Mouse (Mus musculus): ENCODE results near the gene Ceacam1.
"Not testable (repeated sequence)": the region's sequence is repeated elsewhere in the genome, so short reads cannot be mapped to it uniquely, and the experiment has no call there.

Gene Ceacam1

GRCm38 (mm10) chr7:25477091-25477751 is at the start of gene Ceacam1:
Gene Ceacam1 (minus strand): TSS chr7:25477603.
- DNase-seq (ENCODE audit: low spot score in 2 of 2), result peak; percentile 70 to 76

- not testable (repeated sequence) for DNase-seq (ENCODE audit: low spot score in 2 of 2)
These were observed 38.8 kb upstream of the Ceacam1 start for GRCm38 (mm10) chr7:25516070-25516777.

GRCm38 (mm10) chr7:25515667-25516066 is 38.3 kb upstream of the Ceacam1 start:
- DNase-seq (ENCODE audit: low spot score in 2 of 2), result not testable (repeated sequence)

- DNase-seq (ENCODE audit: low spot score in 2 of 2), result no peak
These were observed 32.5 kb upstream of the Ceacam1 start for GRCm38 (mm10) chr7:25509925-25510324.

- no peak for DNase-seq (ENCODE audit: low spot score in 2 of 2)
These were observed 17.2 kb upstream of the Ceacam1 start for GRCm38 (mm10) chr7:25494649-25495048.

- not testable (repeated sequence) for DNase-seq (ENCODE audit: low spot score in 2 of 2)
These were observed 13.3 kb upstream of the Ceacam1 start for GRCm38 (mm10) chr7:25490698-25491097.

- DNase-seq (ENCODE audit: low spot score in 2 of 2), result not testable (repeated sequence)
These were observed 12.0 kb upstream of the Ceacam1 start for GRCm38 (mm10) chr7:25489382-25489781.

- DNase-seq (ENCODE audit: low spot score in 2 of 2), result peak in 1 of 2 experiments; percentile 38
These were observed 8.8 kb upstream of the Ceacam1 start for GRCm38 (mm10) chr7:25486186-25486585.

GRCm38 (mm10) chr7:25485061-25485460 is 7.7 kb upstream of the Ceacam1 start:
- DNase-seq (ENCODE audit: low spot score in 2 of 2), result no peak

- DNase-seq (ENCODE audit: low spot score in 2 of 2), result no peak
These were observed 5.8 kb upstream of the Ceacam1 start for GRCm38 (mm10) chr7:25483133-25483735.

- DNase-seq (ENCODE audit: low spot score in 2 of 2), result not testable (repeated sequence)
These were observed 3.4 kb upstream of the Ceacam1 start for GRCm38 (mm10) chr7:25480791-25481190.

GRCm38 (mm10) chr7:25479440-25479839 is 2.0 kb upstream of the Ceacam1 start:
- DNase-seq (ENCODE audit: low spot score in 2 of 2), result peak; percentile 33 to 49

- DNase-seq (ENCODE audit: low spot score in 2 of 2), result not testable (repeated sequence)
These were observed 320 bp upstream of the Ceacam1 start for GRCm38 (mm10) chr7:25477752-25478093.

GRCm38 (mm10) chr7:25471821-25472220 is 5.6 kb downstream of the Ceacam1 start:
- DNase-seq (ENCODE audit: low spot score in 2 of 2), result not testable (repeated sequence)

- DNase-seq (ENCODE audit: low spot score in 2 of 2), result not testable (repeated sequence)
These were observed 11.8 kb downstream of the Ceacam1 start for GRCm38 (mm10) chr7:25465586-25465985.

- DNase-seq (ENCODE audit: low spot score in 2 of 2), result no peak
These were observed 12.4 kb downstream of the Ceacam1 start for GRCm38 (mm10) chr7:25465010-25465409.

GRCm38 (mm10) chr7:25462033-25462337 is 15.4 kb downstream of the Ceacam1 start:
- not testable (repeated sequence) for DNase-seq (ENCODE audit: low spot score in 2 of 2)

- not testable (repeated sequence) for DNase-seq (ENCODE audit: low spot score in 2 of 2)
These were observed 15.9 kb downstream of the Ceacam1 start for GRCm38 (mm10) chr7:25461336-25462032.

- DNase-seq (ENCODE audit: low spot score in 2 of 2), result no peak
These were observed 25.3 kb downstream of the Ceacam1 start for GRCm38 (mm10) chr7:25452103-25452502.

GRCm38 (mm10) chr7:25449913-25450890 is 27.2 kb downstream of the Ceacam1 start:
- no peak for DNase-seq (ENCODE audit: low spot score in 2 of 2)

- no peak for DNase-seq (ENCODE audit: low spot score in 2 of 2)
These were observed 36.6 kb downstream of the Ceacam1 start for GRCm38 (mm10) chr7:25440816-25441153.

All from heart, adult 9 months (tissue).